Mouse (Mus musculus): ENCODE results near the gene Zfyve19.

The Zfyve19 gene

DNA sequence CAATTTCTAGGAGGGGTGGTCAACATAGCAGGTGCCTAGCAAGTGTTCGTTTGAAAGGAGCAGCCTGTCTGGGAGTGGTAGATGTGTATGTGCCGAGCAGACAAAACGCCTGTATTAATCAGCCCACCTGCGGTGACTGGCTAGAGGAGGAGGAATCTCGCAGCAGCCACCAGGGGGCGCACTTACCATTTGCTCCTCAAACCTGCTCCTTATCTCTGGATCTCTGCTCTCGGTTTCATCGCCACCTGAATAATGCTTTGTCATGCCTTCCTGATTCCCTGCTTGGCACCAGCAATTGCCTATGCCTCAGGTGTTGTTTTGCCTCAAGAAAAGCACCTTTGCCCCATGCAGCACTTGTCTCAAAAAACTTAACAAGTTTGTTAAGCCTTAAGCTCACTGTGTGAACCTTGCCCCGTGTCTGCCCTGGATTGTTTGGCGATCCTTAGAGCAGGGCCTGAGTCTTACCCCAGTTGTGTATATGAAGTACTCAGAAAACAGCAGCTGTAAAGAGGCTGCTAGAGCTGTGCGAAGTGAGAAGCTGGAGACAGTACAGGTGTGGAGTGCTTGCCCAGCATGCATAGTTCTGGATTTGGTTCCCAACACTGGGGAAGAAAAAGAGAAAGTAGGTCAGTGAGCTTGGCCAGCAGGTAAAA is 42.5 kb downstream of the Zfyve19 start:
- peak; percentile 72 to 88 for DNase-seq (ENCODE audit: low spot score in 2 of 2)

DNA sequence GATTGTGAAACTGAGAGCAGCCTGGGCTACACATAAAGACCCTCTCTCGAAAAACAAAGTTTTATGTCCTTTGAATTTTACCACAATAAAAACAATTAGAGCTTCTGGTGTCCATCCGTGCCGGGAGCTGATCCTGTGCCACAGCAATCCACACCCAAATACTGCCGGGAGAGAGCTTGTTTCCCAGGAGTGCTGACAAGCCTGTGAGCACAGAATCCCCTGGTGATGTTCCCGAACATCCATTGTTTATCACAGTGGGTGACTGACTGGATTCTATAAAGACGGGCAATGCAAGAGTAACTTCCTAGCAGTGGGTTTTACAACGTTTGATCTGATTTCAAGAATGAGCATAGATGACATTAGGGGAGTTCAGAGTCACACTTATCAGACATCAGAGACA is 46.6 kb downstream of the Zfyve19 start:
- no peak for DNase-seq (ENCODE audit: low spot score in 2 of 2)

DNA sequence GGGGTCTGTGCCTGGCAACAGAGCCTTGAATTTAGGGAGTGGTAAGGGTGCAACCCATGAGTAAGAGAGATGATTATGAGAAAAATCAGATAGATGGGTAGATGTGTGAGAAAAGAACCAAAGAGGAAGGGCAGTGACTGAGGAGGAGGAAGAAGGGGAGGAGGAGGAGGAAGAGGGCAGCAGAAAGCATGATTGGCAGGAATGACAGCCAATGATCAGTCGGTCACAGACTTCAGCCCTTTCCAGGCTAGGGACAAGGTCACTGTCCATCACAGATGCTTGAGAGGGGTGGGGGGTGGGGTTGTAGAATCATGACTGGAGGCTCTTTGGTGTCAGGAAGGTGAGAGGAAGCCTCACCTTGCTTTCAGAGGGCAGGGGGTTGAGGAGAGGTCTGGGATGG is 52.1 kb downstream of the Zfyve19 start:
- DNase-seq (ENCODE audit: low spot score in 2 of 2) = no peak

DNA sequence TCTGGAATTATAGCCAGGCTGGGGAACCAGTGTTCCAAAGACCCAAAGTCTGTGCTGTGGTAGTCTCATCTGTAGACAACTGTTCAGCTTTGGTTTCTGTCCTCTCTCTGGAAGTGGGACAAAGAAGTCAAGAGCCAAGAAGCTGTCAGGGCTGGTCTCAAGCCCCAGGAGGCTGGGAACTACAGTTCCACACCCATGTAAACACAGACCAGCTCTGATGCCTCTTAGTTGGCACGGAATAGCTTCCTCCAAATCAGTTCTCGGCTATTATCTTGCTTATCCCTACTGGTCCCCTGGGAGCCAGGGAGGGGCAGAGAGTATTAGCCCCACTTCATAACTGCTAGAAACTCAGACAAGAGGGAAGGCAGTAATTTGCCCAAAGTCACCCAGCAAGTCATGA is 52.9 kb downstream of the Zfyve19 start:
- no peak for DNase-seq (ENCODE audit: low spot score in 2 of 2)

DNA sequence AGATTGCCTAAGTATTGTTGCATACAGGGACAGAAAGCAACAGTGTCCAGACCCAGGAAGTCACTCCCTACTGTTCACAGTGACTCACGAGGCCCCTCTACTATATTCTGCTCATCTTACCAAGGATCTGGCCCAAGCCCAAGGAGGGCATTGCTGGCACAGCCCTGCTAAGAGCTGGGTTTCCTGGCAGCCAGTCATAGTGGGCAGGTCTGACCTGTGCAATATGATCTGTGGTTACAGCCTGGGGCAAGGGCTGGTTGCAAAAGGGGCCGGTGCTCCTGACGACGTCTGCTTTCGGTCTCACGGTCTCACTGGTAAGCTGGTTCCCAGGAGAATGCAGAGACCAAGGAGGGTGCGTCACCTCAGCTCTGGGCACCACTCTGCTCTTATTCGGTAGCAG is 54.6 kb downstream of the Zfyve19 start:
- peak; percentile 47 to 65 for DNase-seq (ENCODE audit: low spot score in 2 of 2)

DNA sequence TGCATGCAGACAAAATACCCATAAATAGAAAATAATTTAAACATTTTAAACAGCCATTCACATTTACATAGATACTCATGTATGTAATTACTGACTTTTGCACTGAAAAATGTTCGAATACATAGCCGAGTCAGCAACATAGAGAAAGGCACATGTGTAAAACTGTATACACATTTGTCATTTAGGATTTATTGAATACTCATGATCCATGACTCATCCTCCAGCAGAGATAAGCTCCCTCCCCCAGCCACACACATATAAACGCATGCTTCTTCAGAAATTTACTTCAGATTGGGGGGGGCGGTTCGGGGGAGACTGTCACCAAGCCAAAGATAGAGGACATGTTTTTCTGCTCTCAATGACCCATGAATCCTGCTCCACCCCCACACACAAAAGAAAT is 55.4 kb downstream of the Zfyve19 start:
- DNase-seq (ENCODE audit: low spot score in 2 of 2) = no peak
